Mouse (Mus musculus) erythroblast, adult 5-6 weeks (primary cell): ENCODE measurements at regions not wholly inside any gene's neighbourhood (a gene's known extent, or its start where the extent isn't known, plus 50 kb on each side); places are given as distances from the start of the nearest gene placed in this dataset.

Source experiments
- ATAC-seq: replicated peaks from 2 replicates; pipeline ENCODE4 v1.8.0; 2016; ENCODE audit warnings: moderate number of reproducible peaks, mild to moderate bottlenecking, moderate TSS enrichment, inconsistent platforms; ENCODE audit not compliant: poor library complexity, low FRiP score, severe bottlenecking

- no peak for ATAC-seq
Measured at GRCm38 (mm10) chr3:148662888-148663477, 327.4 kb downstream of the Adgrl2 start.

DNA sequence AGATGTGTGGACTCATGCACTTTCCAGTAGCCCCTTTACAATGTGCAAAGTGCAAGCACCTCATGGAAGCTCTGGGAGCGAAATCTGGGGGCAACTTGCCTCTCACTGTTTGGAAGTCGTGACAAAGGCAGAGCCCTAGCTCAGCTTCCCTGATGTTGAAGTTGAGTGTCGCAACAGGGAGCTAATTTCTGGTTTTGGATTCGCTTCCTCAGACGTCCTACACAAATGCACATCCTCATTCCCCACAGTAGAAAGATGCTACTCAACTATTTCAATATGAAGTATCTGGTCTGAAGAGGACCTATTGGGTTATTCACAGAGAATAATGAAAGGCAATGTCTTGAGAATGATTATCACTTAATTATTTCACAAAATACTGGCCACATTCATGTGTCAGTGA, 331.3 kb downstream of the Adgrl2 start:
- ATAC-seq: no peak

GRCm38 (mm10) chr3:148658368-148658767, 332.0 kb downstream of the Adgrl2 start:
- no peak for ATAC-seq

- ATAC-seq: no peak
Measured at GRCm38 (mm10) chr3:148656187-148656586, 334.2 kb downstream of the Adgrl2 start.

DNA sequence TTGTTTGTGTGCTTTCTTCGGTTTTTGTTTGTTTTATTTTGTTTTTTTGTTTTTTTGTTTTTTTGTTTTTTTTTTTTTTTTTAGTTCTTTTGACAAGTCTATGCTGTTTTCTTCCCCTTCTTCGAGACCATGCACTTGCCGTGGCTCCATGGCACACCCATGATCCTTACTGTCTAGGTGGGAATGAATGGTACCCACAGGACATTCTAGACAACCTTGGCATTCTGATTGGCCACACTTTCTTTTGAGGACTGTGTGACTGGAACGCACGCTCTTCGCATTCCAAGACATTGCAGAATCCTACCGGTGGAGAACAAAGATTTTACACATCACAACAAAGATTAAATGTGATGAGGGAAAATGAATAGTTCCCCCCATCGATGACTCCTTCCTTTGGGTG, 340.1 kb downstream of the Adgrl2 start:
- no peak for ATAC-seq

GRCm38 (mm10) chr3:148644924-148645323, 345.4 kb downstream of the Adgrl2 start:
- no peak for ATAC-seq

DNA sequence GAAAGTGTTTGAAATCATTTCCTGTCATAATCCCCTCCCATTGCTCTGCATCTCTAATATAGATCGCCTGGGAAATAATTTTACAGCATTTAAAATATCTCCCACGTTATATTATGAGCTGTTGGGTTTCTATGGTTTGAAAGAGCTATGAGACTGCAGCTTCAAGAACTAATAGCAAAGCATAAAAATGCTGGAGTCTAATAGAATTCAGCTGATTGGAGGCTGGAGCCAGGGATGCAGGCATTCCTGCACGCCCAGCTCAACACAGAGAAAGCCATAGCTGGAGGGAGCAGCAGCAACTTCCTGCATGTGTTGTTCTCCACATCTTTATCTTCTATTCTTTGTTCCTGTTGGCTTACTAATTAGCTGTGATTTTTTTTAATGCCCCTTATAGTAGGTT, 348.8 kb downstream of the Adgrl2 start:
- ATAC-seq: no peak

- no peak for ATAC-seq
Measured at GRCm38 (mm10) chr3:148640680-148641101, 349.7 kb downstream of the Adgrl2 start.

DNA sequence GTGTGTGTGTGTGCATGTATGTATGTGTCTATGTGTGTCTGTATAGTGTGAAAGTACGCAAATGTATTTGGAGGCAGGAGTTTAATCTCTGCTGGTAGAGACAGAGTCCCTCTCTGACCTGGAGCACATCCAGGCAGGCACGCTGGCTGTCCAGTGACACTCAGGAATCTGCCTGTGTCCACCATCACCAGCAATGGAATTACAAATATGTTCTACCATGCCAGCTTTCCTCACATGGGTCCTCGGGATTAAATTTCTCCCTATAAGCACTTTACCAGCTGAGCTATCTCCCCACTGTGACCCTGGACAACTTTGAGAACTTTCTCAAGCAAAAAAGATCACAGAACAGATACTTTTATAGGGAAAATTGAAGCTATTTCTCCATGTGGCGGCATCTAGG, 355.3 kb downstream of the Adgrl2 start:
- ATAC-seq: no peak

DNA sequence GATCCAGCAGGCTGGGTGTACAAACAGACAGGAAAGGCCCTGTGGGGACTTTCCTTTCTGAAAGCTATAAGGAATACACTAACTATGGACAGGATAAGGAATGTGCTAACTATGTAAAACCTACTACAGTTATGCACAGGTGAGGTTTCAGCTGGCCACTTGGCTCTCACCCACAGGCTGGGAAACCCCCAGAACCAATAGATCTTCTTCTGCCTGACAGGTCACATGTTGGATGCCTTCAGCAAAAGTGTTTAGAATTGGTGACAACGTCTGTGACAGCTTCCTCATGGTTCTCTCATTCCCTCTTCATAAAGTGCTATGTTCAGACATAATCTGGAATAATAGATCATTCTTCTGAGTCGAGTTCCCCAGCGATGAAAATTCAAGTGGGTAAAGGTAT, 356.0 kb downstream of the Adgrl2 start:
- ATAC-seq: no peak

GRCm38 (mm10) chr3:148633291-148633690, 357.1 kb downstream of the Adgrl2 start:
- no peak for ATAC-seq

DNA sequence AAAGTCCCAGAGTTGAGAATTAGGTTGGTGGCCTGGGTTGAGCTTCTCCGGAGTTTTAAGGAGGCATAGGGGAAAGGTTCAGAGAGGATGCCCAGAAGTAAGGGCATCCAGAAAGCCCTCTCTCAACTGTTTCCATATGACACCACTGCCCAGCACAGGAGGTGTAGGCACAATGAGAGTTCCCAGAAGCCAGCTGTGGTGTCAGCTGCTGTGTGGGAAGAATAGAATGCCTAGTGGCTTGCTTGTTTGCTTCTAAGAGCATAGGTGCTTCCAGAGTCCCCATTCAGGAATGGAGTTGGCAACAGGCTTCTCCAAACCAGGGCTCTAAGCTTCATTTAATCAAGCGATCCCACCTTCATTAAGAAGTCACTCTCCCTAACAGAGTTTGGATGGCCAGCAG, 357.9 kb downstream of the Adgrl2 start:
- ATAC-seq: no peak

- no peak for ATAC-seq
Measured at GRCm38 (mm10) chr3:148631415-148632192, 358.8 kb downstream of the Adgrl2 start.

DNA sequence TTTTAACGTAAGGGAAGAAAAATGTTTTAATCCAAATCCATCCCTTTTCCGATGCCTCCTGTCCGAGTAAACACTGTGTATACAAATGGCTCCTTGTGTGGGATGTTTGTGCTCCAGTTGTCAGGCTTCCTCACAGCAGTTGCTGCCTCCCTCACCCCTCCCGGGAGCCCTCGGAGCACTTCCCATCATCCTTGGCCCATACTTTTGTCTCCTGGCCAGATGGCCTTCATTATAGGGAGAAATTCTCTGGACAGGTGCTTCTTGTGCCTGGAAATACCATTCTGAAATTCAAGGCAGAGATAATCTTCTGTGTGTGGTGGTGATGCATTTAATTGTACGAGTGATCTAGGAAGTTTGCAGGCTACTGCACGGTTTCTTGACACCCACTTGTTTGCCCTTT, 359.5 kb downstream of the Adgrl2 start:
- no peak for ATAC-seq

DNA sequence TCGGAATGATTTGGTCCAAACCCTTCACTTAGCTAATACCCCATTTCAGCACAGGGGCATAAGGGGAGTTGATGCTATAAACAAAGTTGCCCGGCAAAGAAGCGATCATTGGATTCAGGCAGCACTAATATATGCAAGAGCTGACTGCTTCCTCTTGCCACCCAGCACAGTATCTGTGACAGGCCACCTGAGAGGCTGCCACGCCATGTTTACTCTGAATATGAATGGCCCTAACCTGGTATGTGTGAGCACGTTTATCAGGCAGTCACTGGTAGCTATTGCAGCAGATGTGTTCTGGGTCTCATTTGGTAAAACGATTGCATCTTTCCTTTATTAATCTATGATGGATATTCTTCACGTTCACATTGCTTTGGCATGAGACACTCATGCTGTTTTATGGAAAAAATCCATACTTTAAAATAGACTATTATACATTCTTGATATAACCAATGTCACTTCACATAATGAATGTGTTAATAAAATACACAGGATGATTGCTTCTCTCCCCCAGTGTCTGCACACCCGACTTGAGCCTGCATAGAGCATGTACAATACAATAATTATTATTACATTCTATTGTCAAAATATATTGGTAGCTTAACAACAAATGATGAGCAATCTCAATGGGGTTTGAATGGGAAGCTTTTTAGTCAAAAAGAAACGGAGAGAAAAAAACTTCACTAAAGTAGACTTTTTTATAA, 375.2 kb downstream of the Adgrl2 start:
- no peak for ATAC-seq

DNA sequence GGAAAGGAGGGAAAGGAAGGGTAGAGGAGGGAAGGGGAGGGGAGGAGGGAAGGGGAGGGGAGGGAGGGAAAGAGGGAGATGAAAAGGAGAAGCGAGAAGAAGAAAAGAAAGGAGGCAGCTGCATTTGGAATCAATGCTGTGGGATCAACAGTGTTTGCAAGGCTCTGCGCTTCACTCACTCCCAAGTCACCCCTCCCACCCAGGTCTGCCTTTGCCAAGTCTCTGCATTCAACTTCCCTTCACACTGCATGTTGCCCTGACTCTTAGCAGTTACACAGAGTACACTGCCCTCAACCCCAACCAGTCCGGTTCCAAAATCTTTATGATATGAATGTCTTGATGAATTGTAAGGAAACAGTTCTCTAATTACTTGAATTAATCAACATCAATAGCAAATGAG, 376.9 kb downstream of the Adgrl2 start:
- ATAC-seq: no peak

DNA sequence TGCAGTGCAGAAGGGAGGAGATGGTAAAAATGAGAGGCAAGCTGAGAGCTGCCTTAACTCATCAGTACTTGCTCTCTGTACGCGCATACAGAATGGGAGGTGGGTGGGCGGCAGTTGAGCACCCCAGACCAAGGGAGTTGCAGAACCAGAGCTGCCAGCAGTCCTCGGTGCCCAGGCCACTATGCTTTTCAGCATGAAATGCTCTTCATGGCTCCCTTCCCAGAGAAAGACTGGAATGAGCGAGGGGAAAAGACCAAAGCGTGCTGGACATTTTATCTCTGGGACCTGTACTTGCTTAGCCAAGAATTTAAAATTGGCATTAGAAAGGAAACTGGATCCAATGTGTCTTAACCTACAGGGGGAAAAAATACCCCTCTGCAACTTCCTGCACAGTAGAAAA, 387.1 kb downstream of the Adgrl2 start:
- ATAC-seq: no peak

GRCm38 (mm10) chr3:148602730-148603255, 387.6 kb downstream of the Adgrl2 start:
- no peak for ATAC-seq

GRCm38 (mm10) chr3:148595561-148595960, 394.8 kb downstream of the Adgrl2 start:
- no peak for ATAC-seq

- ATAC-seq: no peak
Measured at GRCm38 (mm10) chr3:148589556-148589955, 400.8 kb downstream of the Adgrl2 start.

DNA sequence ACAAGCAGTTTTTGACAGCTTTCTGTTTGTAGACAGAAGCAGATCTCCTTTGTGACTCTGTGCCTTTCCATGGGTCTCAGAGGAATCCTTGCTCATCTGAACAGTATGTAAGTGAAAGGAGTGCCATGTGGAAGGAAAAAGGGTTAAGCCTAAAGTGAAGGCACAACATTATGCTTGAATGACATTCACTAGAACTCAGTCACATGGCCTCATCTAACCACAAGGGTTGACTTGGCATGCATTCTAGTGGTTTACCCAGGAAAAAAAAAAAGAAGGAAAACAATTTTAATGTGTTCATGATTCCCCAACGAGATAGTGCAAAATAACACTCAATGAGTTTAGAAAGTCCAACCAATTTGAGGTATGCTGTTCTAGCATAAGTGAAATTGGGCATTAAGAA, 414.6 kb downstream of the Adgrl2 start:
- ATAC-seq: no peak
